Mouse (Mus musculus): ENCODE data around the gene Mael. TPM values are rescaled to one million over a fixed set of nuclear protein-coding genes. Genes with fewer than 3 reads are reported as not detected.

The Mael gene
- total RNA-seq, 4 experiments from 2014 or later = not detected

DNA sequence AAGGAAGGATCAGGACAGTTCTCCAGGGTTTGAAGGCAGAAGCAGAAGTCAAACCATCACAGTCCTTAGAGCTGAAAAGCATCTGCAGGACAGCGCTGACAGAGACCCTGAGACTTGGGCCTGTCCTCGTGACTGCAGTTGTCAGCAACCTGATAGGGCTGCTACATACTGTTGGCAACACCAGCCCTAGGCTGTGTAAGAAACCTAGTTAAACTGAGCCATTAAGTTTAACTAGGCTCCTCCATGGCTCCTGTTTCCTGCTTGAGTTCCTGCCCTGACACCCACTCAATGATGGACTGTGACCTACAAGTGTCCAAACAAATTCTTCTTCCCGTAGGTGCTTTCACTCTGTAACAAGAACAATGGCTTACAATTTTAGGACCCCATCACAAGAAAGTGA lies 33.4 kb downstream of the Mael start:
- DNase-seq = no peak

DNA sequence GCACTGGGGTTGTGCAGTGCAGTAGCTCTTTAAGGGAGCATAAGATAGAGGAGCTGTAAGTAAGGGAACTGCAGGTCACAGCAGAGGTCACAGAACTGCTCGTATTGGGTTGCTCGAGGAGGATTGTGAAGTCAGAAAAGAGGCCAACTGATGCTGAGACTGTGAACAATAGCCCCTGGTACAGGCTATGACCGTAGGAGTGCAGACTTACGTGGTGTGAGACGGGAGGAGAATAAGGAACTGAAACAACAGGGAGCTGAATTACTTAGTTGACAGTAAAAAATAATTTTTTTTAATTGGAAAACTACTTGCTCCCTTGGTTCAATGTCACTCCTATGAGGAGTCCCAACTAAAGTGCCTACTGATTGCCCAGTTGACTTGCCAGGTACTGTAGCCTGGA lies 34.4 kb downstream of the Mael start:
- DNase-seq = no peak

DNA sequence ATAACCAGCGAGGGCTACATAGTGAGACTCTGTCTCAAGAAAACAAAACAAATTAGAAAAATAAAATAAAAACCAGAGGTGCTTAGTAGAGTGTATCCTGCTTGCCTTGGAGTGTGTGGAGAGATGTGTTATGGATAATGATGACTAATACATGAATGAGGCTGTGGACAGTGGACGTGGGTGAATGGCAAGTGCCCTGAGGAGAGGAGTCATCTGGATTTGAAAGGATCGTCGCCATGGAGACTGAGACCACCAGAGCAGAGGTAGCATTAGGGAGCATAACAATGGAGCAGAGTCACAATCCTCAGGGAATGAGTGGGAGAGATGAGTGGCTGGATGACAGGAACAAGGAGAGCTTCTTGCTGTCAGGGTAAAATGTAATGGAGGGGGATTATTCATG lies 48.7 kb downstream of the Mael start:
- no peak for DNase-seq

DNA sequence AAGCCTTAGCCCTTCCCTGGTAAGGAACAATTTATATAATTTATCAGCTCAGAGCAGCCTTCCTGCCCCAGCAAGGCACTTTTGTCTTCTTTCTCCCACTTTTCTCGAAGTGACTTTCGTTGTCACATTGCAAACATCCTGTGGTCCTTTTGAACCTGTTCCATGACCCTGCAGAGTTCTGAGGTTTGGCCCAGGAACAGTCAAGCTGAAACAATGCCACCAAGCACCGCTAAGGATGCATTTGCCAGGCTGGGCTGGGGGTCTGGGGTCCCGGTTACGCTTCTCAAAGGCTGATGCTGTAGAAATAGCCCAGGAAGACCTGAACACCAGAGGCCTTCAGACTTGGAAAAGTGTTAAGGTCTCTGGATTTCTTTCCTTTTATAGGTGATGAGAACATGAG lies 53.2 kb downstream of the Mael start:
- DNase-seq = no peak

DNA sequence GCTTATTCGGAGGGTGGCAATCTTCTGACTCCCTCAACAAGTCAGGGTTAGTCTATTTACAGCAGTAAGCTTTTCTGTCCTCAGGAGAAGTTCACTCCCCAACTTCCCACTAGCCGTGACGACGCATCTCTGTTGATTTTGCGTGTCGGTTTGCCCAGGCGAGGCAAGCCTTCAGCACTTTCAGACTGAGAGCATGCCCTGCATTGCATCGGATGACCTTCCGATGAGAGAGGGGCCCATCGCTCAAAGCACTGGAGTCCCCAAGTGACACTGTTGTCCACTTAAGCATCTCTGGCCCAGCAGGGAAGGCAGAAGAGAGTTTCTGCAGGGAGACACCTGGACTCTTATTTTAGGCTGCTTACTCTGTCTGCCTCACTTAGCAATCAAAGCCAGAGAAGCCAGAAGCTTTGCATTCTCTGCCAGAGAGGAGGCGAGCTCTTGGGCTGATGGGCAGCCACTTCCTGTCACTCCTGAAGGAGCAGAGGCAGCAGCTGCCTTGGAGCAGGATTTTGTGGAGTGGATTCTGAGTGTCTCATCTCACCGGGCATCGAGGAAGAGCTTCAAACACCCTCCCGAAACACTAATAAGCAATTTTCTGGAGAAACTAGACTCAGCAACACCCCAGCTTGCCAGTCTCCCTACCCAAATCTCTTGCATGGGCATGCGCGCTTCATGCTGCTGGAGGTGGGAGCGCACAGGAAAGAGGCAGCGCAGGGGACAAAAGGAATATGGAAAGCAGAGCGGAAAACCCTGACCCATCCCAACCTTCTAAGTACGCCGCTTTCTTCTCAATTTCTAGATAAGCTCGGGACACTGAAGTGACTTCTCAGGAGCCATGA lies 53.9 kb downstream of the Mael start:
- no peak for DNase-seq

DNA sequence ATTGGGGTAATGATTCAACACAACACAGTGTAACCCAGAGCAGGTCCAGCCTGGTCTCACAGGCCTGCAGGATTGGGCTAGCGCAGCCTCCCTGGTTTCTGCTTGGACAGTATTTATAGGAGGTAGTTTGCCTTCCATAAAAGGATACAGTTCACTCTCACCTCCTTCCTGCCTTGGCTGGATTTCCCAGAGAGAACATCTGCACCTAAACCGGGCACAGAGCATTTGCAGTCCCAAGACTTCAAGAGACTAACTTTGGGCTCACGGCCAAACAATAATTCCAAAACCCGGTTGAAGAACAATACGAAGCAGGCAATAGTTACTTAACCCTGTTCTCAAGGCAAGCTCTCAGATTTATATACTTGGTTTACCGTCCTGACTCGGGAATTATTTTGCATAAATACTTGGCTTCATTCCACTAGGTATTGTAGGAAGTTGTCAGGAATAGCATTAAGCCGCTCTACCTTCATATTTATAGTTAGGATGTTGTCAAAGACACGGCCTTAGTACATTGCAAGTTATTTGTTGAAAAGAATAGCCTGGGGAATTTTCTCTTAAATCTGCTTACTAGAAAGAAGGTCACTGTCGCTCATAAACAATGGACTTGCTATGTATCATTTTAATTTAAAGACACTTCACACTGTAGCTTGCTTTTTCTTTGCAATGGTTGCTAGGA lies 55.5 kb downstream of the Mael start:
- DNase-seq = no peak

DNA sequence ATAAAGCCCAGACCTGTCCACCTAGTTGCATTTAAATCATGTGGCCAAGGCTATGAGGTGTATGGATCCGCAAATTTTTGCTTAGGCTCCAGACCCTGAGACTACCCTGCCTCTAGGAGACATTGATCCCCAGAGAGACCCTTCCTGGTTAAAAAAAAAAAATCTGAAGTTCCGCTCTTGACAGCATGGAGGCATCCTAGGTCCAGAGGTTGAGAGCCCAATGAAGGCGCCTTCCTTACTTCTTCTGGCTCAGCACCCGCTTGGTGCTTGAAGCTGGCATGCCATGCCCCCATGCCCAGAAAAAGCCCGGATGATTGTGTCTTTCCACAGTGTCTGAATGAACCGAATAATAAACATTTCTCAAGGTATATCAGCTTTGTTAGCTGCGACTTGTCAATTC lies 57.0 kb downstream of the Mael start:
- no peak for DNase-seq

DNA sequence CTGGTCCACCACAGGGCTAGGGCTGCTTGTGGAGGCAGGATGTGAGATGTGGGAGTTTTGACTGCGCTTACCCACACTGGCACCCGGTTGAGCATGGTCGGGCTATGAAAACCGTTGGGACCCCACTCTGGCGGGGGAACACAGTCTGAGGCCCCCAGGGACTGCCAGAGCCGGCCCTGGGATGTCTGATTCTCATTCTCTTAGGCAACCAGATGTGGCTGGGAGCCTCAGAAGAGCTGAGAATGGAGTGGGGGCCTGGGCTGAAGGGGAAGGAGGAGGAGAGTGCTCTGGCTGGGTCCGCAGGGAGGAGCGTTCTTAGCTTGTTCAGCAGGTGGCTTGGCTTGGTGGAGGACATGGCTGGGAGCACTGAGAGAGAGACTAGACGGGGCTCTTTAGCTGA lies 64.9 kb downstream of the Mael start:
- DNase-seq = no peak

DNA sequence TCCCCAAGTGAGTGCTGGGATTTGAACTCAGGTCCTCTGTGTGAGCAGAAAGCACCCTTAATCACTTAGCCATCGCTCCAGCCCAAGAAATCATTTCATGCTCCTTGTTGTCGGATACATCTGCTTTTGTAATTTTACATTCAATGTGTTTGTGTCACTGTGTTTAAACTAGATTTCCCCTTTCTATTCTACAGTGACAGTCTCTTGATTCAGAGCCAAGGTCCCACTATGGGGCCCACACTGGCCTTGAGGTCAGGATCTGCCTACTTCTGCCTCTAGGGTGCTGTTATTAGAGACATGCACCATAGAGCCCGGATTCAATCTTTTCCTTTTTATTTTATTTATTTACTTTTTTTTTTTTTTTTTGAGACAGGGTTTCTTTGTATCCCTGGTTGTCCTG lies 65.6 kb downstream of the Mael start:
- no peak for DNase-seq

DNA sequence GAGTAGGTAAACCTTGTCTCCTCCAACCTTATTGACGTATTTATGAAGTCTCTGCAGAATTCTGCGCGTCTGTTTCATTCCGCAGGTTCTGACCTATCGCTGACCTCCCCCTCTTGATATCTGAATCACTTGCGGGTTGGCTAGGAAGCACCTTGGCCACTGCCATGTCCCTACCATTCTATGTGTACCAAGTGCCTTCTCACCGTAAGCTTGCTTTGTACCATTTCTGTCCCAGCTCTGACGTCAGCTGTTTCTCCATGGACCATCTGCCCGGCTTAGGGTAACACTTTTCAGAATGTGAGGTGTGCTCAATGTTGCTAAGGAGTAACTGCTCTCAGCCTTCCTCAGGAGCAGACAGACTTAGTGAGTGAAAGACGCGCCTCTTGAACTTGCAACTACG lies 67.7 kb downstream of the Mael start:
- DNase-seq = no peak

DNA sequence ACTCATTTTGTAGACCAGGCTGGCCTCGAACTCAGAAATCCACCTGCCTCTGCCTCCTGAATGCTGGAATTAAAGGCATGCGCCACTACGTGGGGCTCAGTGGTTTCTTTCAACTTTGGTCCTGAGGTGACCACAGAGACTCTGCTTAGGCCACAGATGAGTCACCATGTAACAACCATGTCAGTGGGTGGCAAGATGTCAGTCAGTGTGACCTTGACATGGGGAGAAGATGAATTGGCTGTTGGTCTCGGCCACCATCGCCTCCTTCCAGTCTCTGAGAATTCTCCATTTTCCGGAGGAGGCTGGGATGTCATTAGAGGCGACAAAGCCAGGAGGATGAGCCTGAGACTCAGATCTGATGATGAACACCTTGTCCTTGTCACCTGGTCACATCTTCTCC lies 68.8 kb downstream of the Mael start:
- no peak for DNase-seq

DNA sequence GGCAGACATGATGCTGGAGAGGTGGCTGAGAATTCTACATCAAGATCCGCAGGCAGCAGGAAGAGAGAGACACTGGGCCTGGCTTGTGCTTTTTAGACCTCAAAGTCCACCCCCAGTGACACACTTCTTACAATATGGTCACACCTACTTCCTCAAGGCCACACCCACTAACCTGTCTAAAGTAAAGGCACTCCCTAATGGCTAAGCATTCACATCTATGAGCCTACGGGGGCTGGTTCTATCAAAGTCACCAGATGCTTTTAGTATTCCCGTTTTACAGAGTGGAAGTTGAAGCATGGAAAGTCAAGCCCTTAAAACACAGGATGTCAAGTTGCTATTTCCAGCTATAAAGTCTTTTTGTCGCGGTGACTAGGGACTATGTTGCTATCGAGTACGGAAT lies 70.5 kb downstream of the Mael start:
- DNase-seq = no peak

DNA sequence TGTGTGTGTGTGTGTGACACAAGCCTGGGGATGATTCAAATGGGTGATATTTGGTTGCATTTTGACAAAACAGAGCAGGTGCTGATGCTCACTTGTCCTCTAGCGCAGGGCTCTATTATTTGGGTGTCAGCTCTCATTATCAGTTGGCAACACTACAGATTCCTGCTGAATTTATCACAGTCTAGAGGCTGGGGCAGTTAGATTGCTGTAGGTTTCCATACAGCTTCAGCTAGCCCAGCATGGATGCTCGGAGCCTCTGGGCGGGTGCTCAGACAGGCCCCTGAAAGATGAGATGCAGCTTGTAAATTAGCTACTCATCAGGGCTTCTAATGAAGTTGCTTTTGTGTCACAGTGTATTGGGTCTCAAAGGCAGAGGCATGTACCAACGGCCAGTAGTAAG lies 71.1 kb downstream of the Mael start:
- no peak for DNase-seq

DNA sequence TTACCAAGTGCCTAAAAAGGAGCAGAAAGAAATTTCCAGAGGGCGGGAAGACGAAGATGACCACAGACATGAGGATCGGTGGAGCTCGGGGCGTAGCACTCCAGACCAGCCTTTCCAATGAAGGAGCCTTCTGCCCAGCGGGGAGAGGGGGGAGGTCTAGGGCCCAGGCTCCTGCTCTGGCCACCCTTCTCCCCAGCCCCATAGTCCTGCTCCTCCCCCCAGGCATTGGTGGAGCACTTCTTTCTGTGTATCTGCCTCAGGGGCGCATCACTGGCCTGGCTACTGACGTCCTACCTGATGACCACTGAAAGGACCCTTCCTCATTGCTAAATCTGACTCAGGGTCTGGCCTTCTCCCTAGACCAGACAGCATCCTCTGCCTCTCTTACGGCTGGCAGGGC lies 73.4 kb downstream of the Mael start:
- DNase-seq = no peak

DNA sequence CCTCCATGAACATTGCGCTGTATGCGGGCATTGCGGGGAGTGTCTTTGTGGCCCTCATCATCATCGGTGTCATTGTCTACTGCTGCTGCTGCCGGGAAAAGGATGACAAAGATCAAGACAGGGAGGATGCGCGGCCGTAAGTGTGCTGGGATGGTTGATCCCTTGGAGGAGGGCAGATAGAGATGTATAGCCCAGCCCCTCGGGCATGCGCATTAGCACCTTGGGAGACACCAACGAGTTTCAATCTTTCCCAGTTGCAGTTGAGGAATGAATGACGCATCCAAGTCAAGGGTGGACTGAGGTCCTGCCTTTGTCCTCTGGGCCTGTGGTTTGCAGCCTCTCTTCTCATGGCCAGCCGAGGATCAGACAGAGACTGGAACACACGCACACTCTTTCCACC lies 74.0 kb downstream of the Mael start:
- DNase-seq = no peak

DNA sequence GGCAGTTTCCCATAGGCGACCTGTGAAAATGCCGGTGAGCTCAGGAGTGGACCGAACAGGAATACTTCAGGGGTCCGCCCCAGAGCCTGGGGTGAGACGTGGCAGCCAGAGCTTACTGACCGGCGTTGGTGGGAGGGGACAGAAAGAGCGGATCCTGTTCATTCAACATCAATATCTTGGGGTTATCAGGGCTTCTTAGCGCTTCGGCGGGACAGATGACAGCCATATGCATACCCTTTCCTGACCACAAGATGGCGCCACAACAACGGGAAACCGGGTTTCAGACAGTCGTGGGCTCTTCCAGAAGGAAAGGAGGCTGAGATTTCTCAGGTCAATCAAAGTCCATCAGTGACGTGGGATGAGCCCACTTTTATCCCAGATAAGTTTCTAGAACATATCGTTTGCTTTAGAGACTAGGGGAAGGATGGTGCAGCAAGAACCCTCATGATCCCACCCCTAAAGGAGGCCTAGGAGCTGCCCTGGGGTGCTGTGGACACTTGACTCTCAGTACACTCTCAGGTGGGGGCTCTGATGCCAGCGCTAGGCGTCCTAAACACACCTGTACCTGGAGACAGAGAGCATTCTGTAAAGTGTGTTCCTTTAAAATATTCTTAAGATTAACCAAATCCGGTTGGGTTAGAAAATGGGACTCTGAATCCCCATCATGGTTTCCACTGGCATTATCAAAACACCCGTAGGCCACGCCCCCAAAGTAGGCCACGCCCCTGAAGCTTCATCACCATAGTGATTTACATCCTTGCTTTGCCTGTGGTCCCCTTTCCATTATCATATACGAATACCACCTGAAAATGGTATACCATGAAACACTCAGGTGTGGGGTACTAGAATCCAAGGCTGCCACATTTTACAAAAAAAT lies 77.7 kb downstream of the Mael start:
- no peak for DNase-seq

DNA sequence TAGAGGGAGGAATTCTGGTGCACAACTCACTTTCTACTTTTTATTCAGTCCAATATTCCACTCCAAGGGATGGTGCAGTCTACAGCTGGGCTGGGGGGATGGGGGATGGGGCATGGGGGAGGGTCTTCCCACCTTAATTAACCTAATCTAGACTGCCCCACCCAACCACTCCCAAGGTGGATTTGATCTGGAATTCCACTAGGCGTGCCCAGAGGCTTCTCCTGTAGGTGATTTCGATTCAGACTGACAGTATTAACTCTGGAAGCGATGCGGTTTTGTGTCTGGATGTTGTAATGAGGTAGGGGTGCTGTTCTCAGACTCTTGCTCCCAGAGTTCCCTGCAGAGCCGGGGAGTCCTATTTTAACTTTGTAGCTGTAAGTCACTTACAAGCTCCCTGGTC lies 78.4 kb downstream of the Mael start:
- no peak for DNase-seq

DNA sequence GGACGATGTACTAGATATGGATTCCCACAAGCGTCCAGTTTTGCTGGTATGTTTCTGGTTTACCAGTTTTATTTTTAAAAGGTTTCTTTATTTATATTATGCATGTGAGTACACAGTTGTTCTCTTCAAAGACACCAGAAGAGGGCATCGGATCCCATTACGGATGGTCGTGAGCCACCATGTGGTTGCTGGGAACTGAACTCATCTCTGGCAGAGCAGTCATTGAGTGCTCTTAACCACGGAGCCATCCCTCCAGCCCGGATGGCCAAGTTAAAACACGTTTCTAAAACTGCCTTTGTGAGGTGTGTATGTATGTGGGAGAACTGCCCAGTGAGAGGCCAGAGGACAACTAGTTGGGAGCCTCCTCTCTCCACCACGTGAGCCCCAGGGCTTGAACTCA lies 79.9 kb downstream of the Mael start:
- no peak for DNase-seq

DNA sequence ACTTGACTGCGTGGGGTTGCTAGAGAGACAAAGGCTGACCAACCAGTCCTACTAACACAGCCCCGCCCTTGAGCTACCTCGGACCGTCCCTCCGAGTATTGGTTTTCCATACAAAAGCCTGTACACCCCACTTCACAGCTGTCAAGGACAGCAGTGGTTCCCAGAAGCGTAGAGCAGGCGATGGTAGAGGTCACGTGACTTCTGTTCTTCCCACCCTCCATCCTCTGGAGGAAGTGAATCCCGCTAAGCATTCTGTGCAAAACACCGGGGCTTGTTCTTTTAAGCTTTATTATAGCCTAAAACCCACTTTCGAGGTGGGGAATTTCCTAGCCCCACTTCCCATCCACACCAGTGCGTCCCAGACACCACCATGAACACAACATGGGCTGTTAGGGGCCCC lies 80.8 kb downstream of the Mael start:
- DNase-seq = no peak

DNA sequence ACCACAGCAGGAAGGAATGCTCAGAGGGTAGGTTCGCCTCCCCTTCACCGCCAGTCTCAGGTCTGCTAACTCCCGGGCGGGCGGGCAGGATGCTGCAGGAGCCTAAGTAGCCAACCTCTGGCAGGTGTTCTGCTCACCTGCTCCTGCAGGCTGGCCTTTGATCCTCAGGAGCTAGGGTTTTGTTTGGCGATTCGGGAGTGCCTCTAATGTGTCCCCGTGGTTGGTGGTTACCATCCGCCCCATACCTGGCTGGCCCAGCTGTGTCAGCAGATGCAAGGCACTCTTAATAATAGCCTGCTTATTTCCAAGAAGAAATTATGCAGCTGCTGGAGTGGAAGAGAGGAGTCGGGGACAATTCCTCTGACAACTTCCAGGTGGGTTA lies 83.4 kb downstream of the Mael start:
- no peak for DNase-seq

DNA sequence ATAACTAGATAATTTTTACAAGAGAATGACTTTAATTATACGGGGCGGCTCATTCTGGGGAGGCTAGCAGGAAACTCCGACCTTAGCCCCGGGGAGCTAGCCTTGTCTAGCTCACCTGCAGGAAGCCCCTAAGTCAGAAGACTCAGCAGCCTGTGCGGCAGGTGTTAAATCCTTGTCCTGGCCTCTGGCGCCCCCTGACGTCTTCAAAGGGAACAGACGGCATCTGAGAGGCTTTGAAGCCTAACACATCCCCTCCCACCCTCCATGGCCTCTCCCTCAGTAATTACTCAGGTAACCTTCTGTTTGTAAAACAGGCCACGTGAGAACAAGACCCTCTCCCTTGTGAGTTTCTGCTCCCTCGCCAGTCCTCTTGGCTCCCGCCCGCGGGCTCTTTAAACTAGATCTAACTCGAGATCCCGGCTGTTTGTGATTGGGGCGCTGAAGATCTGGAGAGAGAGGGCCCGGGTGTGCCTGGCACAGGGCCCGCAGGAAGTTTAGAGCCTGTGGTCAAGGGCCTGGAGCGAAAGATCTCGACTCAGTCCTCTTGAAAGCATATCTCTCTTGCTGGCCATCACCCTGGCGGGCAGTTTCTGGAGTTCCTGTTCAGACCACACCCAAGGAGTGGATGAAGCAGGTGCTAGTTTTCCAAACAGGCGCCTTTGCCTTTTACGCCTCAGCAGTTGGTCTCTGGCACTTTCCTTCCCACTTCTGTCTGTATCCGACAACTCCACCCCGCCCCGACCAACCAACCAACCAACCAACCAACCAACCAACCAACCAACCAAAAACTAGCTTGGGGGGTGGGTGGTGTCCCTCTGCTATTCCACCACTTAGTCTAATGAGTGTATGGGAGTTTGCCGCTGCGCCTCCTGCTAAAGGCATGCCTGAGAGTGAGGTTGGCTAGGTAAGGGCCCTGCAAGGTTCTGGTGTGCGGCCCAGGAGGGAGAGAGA lies 84.1 kb downstream of the Mael start:
- peak; percentile 36 for DNase-seq

Data from adrenal gland, adult 8-10 months (tissue).